Mouse (Mus musculus) erythroblast, embryonic 14.5 days (primary cell): Measurements from ENCODE around the gene Mbd5.

Source experiments
- GATA1 ChIP-seq: IDR thresholded peaks from 2 replicates; pipeline ENCODE4 v1.6.1; 2012; ENCODE audit warnings: low read length, inconsistent platforms, mixed read lengths
- TAL1 ChIP-seq: IDR thresholded peaks from 3 replicates; pipeline ENCODE4 v1.6.1; 2012; ENCODE audit warnings: low read length, inconsistent platforms, mixed read lengths

GRCm38 (mm10) chr2:49355867-49356266, 406.6 kb downstream of the Mbd5 start:
- no peak for TF ChIP-seq TAL1
- no peak for TF ChIP-seq GATA1
